In genomic region chr9:112054807-112055381, GRCm38 (mm10) we compare ENCODE assay signal across 21 mouse cellular contexts.
DNase-seq lines count a peak whose midpoint lies in the region; ATAC-seq and TF ChIP-seq lines count a peak whose summit lies in the region.
"Had no signal": no experiment of that assay in that cellular context is flagged by ENCODE, and none has a peak within 500 bp of the region (broad histone marks: within the 10 kb centered on the region; RNA-seq: fewer than 3 reads in every experiment).

No protein-coding gene starts in this region.

- H3K27ac ChIP-seq in neural tube, embryonic 13.5 days (replicated peaks), result peak overlapping the region; percentile 70
- 0 out of 2 replicates have a peak overlapping the region, but pooled peaks have one; percentile 6 for H3K27ac ChIP-seq in midbrain, embryonic 16.5 days (ENCODE audit: low read length)
- H3K27ac ChIP-seq: embryonic facial prominence, embryonic 15.5 days; forebrain, embryonic 15.5 days; limb, embryonic 12.5 days; liver, embryonic 12.5 days had no signal

- H3K36me3 ChIP-seq in neural tube, embryonic 13.5 days, result no peaks in the 10 kb centered on the region
- no peaks in the 10 kb centered on the region for H3K36me3 ChIP-seq in midbrain, embryonic 16.5 days (ENCODE audit: control insufficient read depth, insufficient read depth, low read length)
- H3K36me3 ChIP-seq: embryonic facial prominence, embryonic 15.5 days; forebrain, embryonic 15.5 days; limb, embryonic 12.5 days; liver, embryonic 12.5 days had no signal

- H3K4me1 ChIP-seq in neural tube, embryonic 13.5 days (replicated peaks), result peaks cover 15% of the 10 kb centered on the region
- peaks cover 2% of the 10 kb centered on the region; the same call in 1 of the 2 replicates for H3K4me1 ChIP-seq in midbrain, embryonic 16.5 days (ENCODE audit: control insufficient read depth, insufficient read depth, low read length)
- no peaks in the 10 kb centered on the region for H3K4me1 ChIP-seq in lung, adult 2 months (ENCODE audit: control insufficient read depth, insufficient read depth, low read length)
- H3K4me1 ChIP-seq: embryonic facial prominence, embryonic 15.5 days; forebrain, embryonic 15.5 days; limb, embryonic 12.5 days; liver, embryonic 12.5 days had no signal

- no peaks in the 10 kb centered on the region for H3K27me3 ChIP-seq in neural tube, embryonic 13.5 days
- H3K27me3 ChIP-seq in midbrain, embryonic 16.5 days (ENCODE audit: control insufficient read depth, insufficient read depth, low read depth, low read length), result no peaks in the 10 kb centered on the region
- H3K27me3 ChIP-seq: embryonic facial prominence, embryonic 15.5 days; forebrain, embryonic 15.5 days; limb, embryonic 12.5 days; liver, embryonic 12.5 days had no signal

- no peak for DNase-seq in frontal cortex, adult 2 months (ENCODE audit: extremely low spot score in 1 of 2, low spot score in 1 of 2)
- no peak for DNase-seq in neural tube, embryonic 10.5 days (ENCODE audit: extremely low spot score, low spot score)
- DNase-seq in gastrocnemius, postnatal 10 days, result no peak
- DNase-seq in lung, adult 2 months, result no peak
- DNase-seq: adrenal gland, postnatal 14 days; cerebellum, adult 9-10 months; gastrocnemius, postnatal 36 days; kidney, adult 8-10 months; kidney, postnatal 10 days; lung, adult 18-20 months; lung, postnatal 14 days; right cerebral cortex, adult 18-20 months; right cerebral cortex, postnatal 4 days; thymus, postnatal 36 days had no signal

- 34% methylated on average over 6 of the region's 6 CpGs for WGBS in neural tube, embryonic 13.5 days
- 49% methylated on average over 6 of the region's 6 CpGs for WGBS in midbrain, embryonic 16.5 days
- 69% methylated on average over 6 of the region's 6 CpGs for WGBS in lung, adult 2 months

- no peaks in the 10 kb centered on the region for H3K9me3 ChIP-seq in neural tube, embryonic 13.5 days
- H3K9me3 ChIP-seq in midbrain, embryonic 16.5 days (replicated peaks; ENCODE audit: control insufficient read depth, low read length, poor library complexity, severe bottlenecking), result no peaks in the 10 kb centered on the region
- H3K9me3 ChIP-seq: embryonic facial prominence, embryonic 15.5 days; forebrain, embryonic 15.5 days; limb, embryonic 12.5 days; liver, embryonic 12.5 days had no signal

- TF ChIP-seq POLR2A in lung, adult 2 months (IDR thresholded peaks at IDR 0.05; ENCODE audit: borderline replicate concordance, extremely low read depth, low read depth, low read length), result no peak

- H3K4me3 ChIP-seq in neural tube, embryonic 13.5 days, result no peak overlapping the region
- no peak overlapping the region for H3K4me3 ChIP-seq in midbrain, embryonic 16.5 days (ENCODE audit: low read depth, low read length)
- H3K4me3 ChIP-seq in lung, adult 2 months (replicated peaks; ENCODE audit: extremely low read depth, low read depth, low read length), result no peak overlapping the region
- H3K4me3 ChIP-seq: embryonic facial prominence, embryonic 15.5 days; forebrain, embryonic 15.5 days; limb, embryonic 12.5 days; liver, embryonic 12.5 days had no signal

- no peak overlapping the region for H3K4me2 ChIP-seq in neural tube, embryonic 13.5 days
- H3K4me2 ChIP-seq in midbrain, embryonic 16.5 days (ENCODE audit: low read length), result no peak overlapping the region
- H3K4me2 ChIP-seq: embryonic facial prominence, embryonic 15.5 days; forebrain, embryonic 15.5 days; limb, embryonic 12.5 days; liver, embryonic 12.5 days had no signal

- no peak overlapping the region for H3K9ac ChIP-seq in neural tube, embryonic 13.5 days
- no peak overlapping the region for H3K9ac ChIP-seq in midbrain, embryonic 16.5 days (ENCODE audit: low read depth, low read length)
- H3K9ac ChIP-seq: embryonic facial prominence, embryonic 15.5 days; forebrain, embryonic 15.5 days; limb, embryonic 12.5 days; liver, embryonic 12.5 days had no signal

- TF ChIP-seq CTCF in lung, adult 2 months (IDR thresholded peaks at IDR 0.05; ENCODE audit: insufficient read depth, low read length), result no peak

- peak; percentile 16; the same call in 1 of the 2 replicates for ATAC-seq in frontal cortex, adult (ENCODE audit: low TSS enrichment)
- ATAC-seq in neural tube, embryonic 13.5 days (ENCODE audit: low read depth), result peak; percentile 59
- ATAC-seq in midbrain, embryonic 16.5 days, result no peak
- ATAC-seq: forebrain, embryonic 15.5 days; liver, embryonic 12.5 days had no signal
